Mouse (Mus musculus) cerebellum, postnatal 14 days (tissue): ENCODE results near the gene Rgl1.

ENCODE experiments used
- DNase-seq, 2 experiments: peaks; one replicate each; pipeline ENCODE4 v3.0.0; 2021; ENCODE audit warnings: mixed read lengths in 2 of 2

The Rgl1 gene

GRCm38 (mm10) chr1:152713924-152714323, 52.2 kb downstream of the Rgl1 start:
- DNase-seq: no peak

GRCm38 (mm10) chr1:152711037-152711436, 55.1 kb downstream of the Rgl1 start:
- DNase-seq: no peak

GRCm38 (mm10) chr1:152707560-152707959, 58.6 kb downstream of the Rgl1 start:
- no peak for DNase-seq

GRCm38 (mm10) chr1:152703941-152704340, 62.2 kb downstream of the Rgl1 start:
- DNase-seq: no peak

GRCm38 (mm10) chr1:152702920-152703319, 63.2 kb downstream of the Rgl1 start:
- no peak for DNase-seq

- no peak for DNase-seq
Observed at GRCm38 (mm10) chr1:152701066-152701465, 65.1 kb downstream of the Rgl1 start.

- DNase-seq: no peak
Observed at GRCm38 (mm10) chr1:152697341-152697740, 68.8 kb downstream of the Rgl1 start.

- no peak for DNase-seq
Observed at GRCm38 (mm10) chr1:152695491-152695890, 70.7 kb downstream of the Rgl1 start.

GRCm38 (mm10) chr1:152689968-152690367, 76.2 kb downstream of the Rgl1 start:
- DNase-seq: no peak

- no peak for DNase-seq
Observed at GRCm38 (mm10) chr1:152687733-152688181, 78.4 kb downstream of the Rgl1 start.

GRCm38 (mm10) chr1:152687099-152687730, 78.9 kb downstream of the Rgl1 start:
- DNase-seq: no peak

GRCm38 (mm10) chr1:152685531-152685930, 80.6 kb downstream of the Rgl1 start:
- DNase-seq: no peak

- no peak for DNase-seq
Observed at GRCm38 (mm10) chr1:152682368-152683194, 83.6 kb downstream of the Rgl1 start.

GRCm38 (mm10) chr1:152681676-152682367, 84.3 kb downstream of the Rgl1 start:
- DNase-seq: no peak

- DNase-seq: no peak
Observed at GRCm38 (mm10) chr1:152681116-152681515, 85.0 kb downstream of the Rgl1 start.

- peak; percentile 19 to 60 for DNase-seq
Observed at GRCm38 (mm10) chr1:152678451-152678850, 87.7 kb downstream of the Rgl1 start.

- DNase-seq: peak in 1 of 2 experiments; percentile 3
Observed at GRCm38 (mm10) chr1:152677482-152678211, 88.5 kb downstream of the Rgl1 start.

- no peak for DNase-seq
Observed at GRCm38 (mm10) chr1:152669446-152670180, 96.5 kb downstream of the Rgl1 start.

GRCm38 (mm10) chr1:152660436-152660835, 105.7 kb downstream of the Rgl1 start:
- no peak for DNase-seq

GRCm38 (mm10) chr1:152659961-152660360, 106.2 kb downstream of the Rgl1 start:
- no peak for DNase-seq

GRCm38 (mm10) chr1:152656601-152657000, 109.5 kb downstream of the Rgl1 start:
- no peak for DNase-seq

GRCm38 (mm10) chr1:152654851-152655250, 111.3 kb downstream of the Rgl1 start:
- no peak for DNase-seq
